Mouse (Mus musculus): ENCODE results near the gene Psd4. TPM values are rescaled to one million over a fixed set of nuclear protein-coding genes. Genes with fewer than 3 reads are reported as not detected.

Psd4 gene
- polyA plus RNA-seq, 1 experiment from 2014 or later, result 1.4 TPM

- 53% methylated on average over 3 of the region's 3 CpGs for WGBS
- Histone ChIP-seq H3K4me2 (no peak overlapping the region), H3K9me3 (replicated peaks) (no peaks in the 10 kb centered on the region), H3K27ac (replicated peaks) (no peak overlapping the region), H3K9ac (replicated peaks) (no peak overlapping the region), H3K27me3 (replicated peaks) (no peaks in the 10 kb centered on the region), H3K36me3 (no peaks in the 10 kb centered on the region), H3K4me1 (no peaks in the 10 kb centered on the region), H3K4me3 (replicated peaks) (no peak overlapping the region)
- ATAC-seq (ENCODE audit: low FRiP score), result no peak
Measured at GRCm38 (mm10) chr2:24443256-24443790, 75.9 kb downstream of the Psd4 start.

DNA sequence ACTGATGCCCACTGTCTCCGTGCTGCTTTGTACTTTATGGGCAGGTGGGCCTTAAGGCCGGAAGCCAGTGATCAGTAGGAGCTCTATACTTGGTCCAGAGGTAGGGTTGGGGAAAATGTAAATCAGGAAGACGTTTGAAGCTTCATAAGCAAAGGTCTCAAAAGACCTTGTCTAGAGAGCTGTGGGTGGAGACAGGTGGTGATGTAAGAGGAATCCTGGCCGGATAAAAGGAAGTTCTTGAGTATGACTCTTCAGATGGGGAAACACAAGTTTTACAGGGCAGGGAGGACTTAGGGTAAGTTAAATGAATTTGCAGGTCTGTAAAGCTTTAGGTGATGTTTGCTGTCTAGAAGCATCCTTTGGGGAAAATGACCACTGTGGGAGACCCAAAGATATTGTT is 81.7 kb downstream of the Psd4 start:
- H3K4me1 ChIP-seq, result peaks cover 4% of the 10 kb centered on the region; the same call in 1 of the 2 replicates
- WGBS, result 85% methylated on average over 4 of the region's 4 CpGs
- no peaks in the 10 kb centered on the region for H3K27me3 ChIP-seq (replicated peaks)
- no peak overlapping the region for H3K9ac ChIP-seq (replicated peaks)
- no peak for ATAC-seq (ENCODE audit: low FRiP score)
- no peaks in the 10 kb centered on the region for H3K36me3 ChIP-seq
- no peak overlapping the region for H3K4me2 ChIP-seq
- no peak overlapping the region for H3K27ac ChIP-seq (replicated peaks)
- no peak overlapping the region for H3K4me3 ChIP-seq (replicated peaks)
- no peaks in the 10 kb centered on the region for H3K9me3 ChIP-seq (replicated peaks)

DNA sequence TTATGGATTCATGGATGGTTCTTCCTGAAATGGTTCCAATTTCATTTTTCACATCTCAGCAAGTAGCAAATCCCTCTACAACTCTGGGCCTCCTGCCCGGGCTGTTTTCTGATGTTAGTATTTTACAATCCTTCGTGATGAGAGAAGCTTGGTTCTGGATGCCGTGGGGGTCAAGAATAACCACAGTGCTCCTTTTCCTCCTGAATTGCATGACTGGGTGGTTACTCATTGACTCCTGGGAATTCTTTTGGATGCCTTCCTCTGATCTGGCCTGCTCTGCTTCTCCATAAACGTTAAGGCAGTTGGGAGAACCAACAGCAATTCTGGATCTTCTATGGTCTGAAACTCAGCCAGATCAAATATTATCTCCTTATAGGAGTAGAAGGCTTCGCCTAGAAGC is 85.8 kb downstream of the Psd4 start:
- WGBS, result 76% methylated on average over 5 of the region's 5 CpGs
- peak overlapping the region; percentile 63; the same call in 1 of the 2 replicates for H3K27ac ChIP-seq (replicated peaks)
- H3K9me3 ChIP-seq (replicated peaks), result no peaks in the 10 kb centered on the region
- H3K4me1 ChIP-seq, result peaks cover 20% of the 10 kb centered on the region
- ATAC-seq (ENCODE audit: low FRiP score), result no peak
- H3K4me2 ChIP-seq, result no peak overlapping the region
- H3K4me3 ChIP-seq (replicated peaks), result no peak overlapping the region
- no peaks in the 10 kb centered on the region for H3K36me3 ChIP-seq
- no peaks in the 10 kb centered on the region for H3K27me3 ChIP-seq (replicated peaks)
- H3K9ac ChIP-seq (replicated peaks), result no peak overlapping the region

GRCm38 (mm10) chr2:24454429-24455011 is 87.1 kb downstream of the Psd4 start:
- peak; percentile 76 for ATAC-seq (ENCODE audit: low FRiP score)
- peaks cover 20% of the 10 kb centered on the region for H3K4me1 ChIP-seq
- no peak overlapping the region for H3K9ac ChIP-seq (replicated peaks)
- no peaks in the 10 kb centered on the region for H3K36me3 ChIP-seq
- H3K27me3 ChIP-seq (replicated peaks), result no peaks in the 10 kb centered on the region
- WGBS, result 24% methylated on average over 1 of the region's 1 CpGs
- peak overlapping the region; percentile 71 for H3K27ac ChIP-seq (replicated peaks)
- H3K4me3 ChIP-seq (replicated peaks), result no peak overlapping the region
- no peaks in the 10 kb centered on the region for H3K9me3 ChIP-seq (replicated peaks)
- H3K4me2 ChIP-seq, result no peak overlapping the region

GRCm38 (mm10) chr2:24455057-24455855 is 87.9 kb downstream of the Psd4 start:
- 39% methylated on average over 6 of the region's 6 CpGs for WGBS
- Histone ChIP-seq H3K4me1 (peaks cover 20% of the 10 kb centered on the region), H3K9me3 (replicated peaks) (no peaks in the 10 kb centered on the region), H3K9ac (replicated peaks) (no peak overlapping the region), H3K27me3 (replicated peaks) (no peaks in the 10 kb centered on the region), H3K4me2 (no peak overlapping the region), H3K27ac (replicated peaks) (peak overlapping the region; percentile 71), H3K4me3 (replicated peaks) (no peak overlapping the region), H3K36me3 (no peaks in the 10 kb centered on the region)
- ATAC-seq (ENCODE audit: low FRiP score), result no peak

GRCm38 (mm10) chr2:24456841-24457240 is 89.5 kb downstream of the Psd4 start:
- Histone ChIP-seq H3K9ac (replicated peaks) (no peak overlapping the region), H3K4me1 (peaks cover 20% of the 10 kb centered on the region), H3K4me2 (no peak overlapping the region), H3K36me3 (no peaks in the 10 kb centered on the region), H3K9me3 (replicated peaks) (no peaks in the 10 kb centered on the region), H3K27ac (replicated peaks) (no peak overlapping the region), H3K4me3 (replicated peaks) (no peak overlapping the region), H3K27me3 (replicated peaks) (no peaks in the 10 kb centered on the region)
- no peak for ATAC-seq (ENCODE audit: low FRiP score)
- WGBS, result 83% methylated on average over 4 of the region's 4 CpGs

DNA sequence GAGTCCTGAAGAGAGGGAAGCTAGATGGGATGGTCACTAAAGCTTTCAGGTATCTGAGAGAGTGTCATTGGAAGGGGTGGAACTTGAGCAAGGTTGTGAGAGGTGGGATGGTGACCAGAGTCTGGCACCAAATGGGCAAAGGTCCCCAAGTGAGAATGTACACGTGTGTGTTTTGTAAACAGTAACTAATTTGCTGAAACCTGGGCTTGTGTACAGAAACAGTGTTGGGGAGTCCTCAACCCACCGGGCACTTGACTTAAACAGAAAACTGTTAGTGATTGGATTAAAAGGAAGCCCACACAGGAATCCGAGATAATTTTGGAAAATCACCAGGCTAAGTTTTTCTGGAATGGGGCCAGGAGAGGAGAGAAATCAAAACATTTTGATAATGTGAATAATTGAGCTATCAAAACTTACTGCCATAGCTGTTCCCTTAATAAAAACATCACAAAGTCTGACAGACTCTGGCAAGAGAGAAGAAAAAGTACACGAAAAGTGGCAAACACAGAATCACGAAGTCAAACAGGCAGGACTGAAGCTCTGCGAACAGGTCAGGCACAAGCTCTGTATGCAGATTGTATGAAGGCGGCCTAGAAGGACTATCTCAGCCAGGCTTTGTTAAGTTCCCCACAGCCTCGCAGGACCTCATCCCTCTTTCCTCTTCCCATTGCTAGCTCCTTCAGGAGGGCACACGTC is 92.9 kb downstream of the Psd4 start:
- Histone ChIP-seq H3K36me3 (no peaks in the 10 kb centered on the region), H3K4me1 (peaks cover 5% of the 10 kb centered on the region), H3K9me3 (replicated peaks) (no peaks in the 10 kb centered on the region), H3K4me3 (replicated peaks) (no peak overlapping the region), H3K27ac (replicated peaks) (no peak overlapping the region), H3K9ac (replicated peaks) (no peak overlapping the region), H3K4me2 (no peak overlapping the region), H3K27me3 (replicated peaks) (no peaks in the 10 kb centered on the region)
- ATAC-seq (ENCODE audit: low FRiP score), result no peak
- 44% methylated on average over 9 of the region's 9 CpGs for WGBS

- Histone ChIP-seq H3K9me3 (replicated peaks) (no peaks in the 10 kb centered on the region), H3K4me3 (replicated peaks) (no peak overlapping the region)
- 38% methylated on average over 2 of the region's 2 CpGs for WGBS
Measured at GRCm38 (mm10) chr2:24460808-24461127, 93.4 kb downstream of the Psd4 start.

More at GRCm38 (mm10) chr2:24460808-24461127, 93.4 kb downstream of the Psd4 start:
- Histone ChIP-seq H3K9ac (replicated peaks) (no peak overlapping the region), H3K27me3 (replicated peaks) (no peaks in the 10 kb centered on the region), H3K36me3 (no peaks in the 10 kb centered on the region), H3K27ac (replicated peaks) (no peak overlapping the region), H3K4me2 (no peak overlapping the region), H3K4me1 (0 out of 2 replicates have a peak, but pooled peaks cover 5% of the 10 kb centered on the region)
- ATAC-seq (ENCODE audit: low FRiP score), result no peak

Other genes with a start within 250 kb of the Psd4 start
- not detected in 2 replicates for gene Il1f8, start 214.4 kb upstream of the Psd4 start, polyA plus RNA-seq (2015; fragmentation: Nextera tagmentation; extraction: Ambion mirVana)
- not detected in 2 replicates for gene Il1f9, start 181.1 kb upstream of the Psd4 start, polyA plus RNA-seq (2015; fragmentation: Nextera tagmentation; extraction: Ambion mirVana)
- gene Il1f6, start 152.2 kb upstream of the Psd4 start, polyA plus RNA-seq (2015; fragmentation: Nextera tagmentation; extraction: Ambion mirVana), result not detected in 2 replicates
- gene Il1f5, start 90.6 kb upstream of the Psd4 start, polyA plus RNA-seq (2015; fragmentation: Nextera tagmentation; extraction: Ambion mirVana), result 0.19 TPM in 1 of 2 replicates, not detected in the other
- not detected in 2 replicates for gene Il1f10, start 76.4 kb upstream of the Psd4 start, polyA plus RNA-seq (2015; fragmentation: Nextera tagmentation; extraction: Ambion mirVana)
- 1.3 TPM in 1 of 2 replicates, not detected in the other for gene Il1rn, start 30.7 kb upstream of the Psd4 start, polyA plus RNA-seq (2015; fragmentation: Nextera tagmentation; extraction: Ambion mirVana)
- gene Pax8, start 108.0 kb downstream of the Psd4 start, polyA plus RNA-seq (2015; fragmentation: Nextera tagmentation; extraction: Ambion mirVana), result 38.0 and 42.0 TPM in 2 replicates

Measured in neural tube, embryonic 15.5 days (tissue).